Mouse (Mus musculus) cerebellum, adult 11 months (tissue): Measurements from ENCODE around the gene Lipc.
A peak's percentile ranks its signal among the peaks of the same experiment; 100 is the strongest.
"Not testable (repeated sequence)": the region's sequence is repeated elsewhere in the genome, so short reads cannot be mapped to it uniquely, and the experiment has no call there.

Experiments
- DNase-seq: peaks from one replicate; pipeline ENCODE4 v3.0.0; 2022

Lipc gene

DNA sequence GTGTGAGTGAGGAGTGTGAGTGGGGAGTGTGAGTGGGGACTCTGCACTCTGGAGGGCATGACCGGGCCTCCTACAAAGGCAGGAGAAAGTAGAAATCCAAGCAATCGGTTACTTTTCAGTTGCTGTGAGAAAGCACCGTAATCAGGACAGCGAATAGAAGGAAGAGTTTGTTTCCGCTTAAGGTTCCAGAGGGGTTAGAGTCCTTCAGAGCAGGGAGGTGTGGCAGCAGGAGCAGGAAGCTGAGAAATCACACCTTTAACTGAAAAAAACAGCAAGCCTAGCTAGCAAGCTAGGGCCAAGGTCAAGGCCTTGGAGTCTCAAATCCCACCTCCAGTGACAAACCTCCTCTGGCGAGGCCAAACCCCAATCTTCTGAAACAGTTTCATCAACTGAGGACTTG lies 97.1 kb downstream of the Lipc start:
- DNase-seq = no peak

GRCm38 (mm10) chr9:70853081-70853480 lies 98.9 kb downstream of the Lipc start:
- DNase-seq = not testable (repeated sequence)

GRCm38 (mm10) chr9:70851533-70851932 lies 100.5 kb downstream of the Lipc start:
- no peak for DNase-seq

DNA sequence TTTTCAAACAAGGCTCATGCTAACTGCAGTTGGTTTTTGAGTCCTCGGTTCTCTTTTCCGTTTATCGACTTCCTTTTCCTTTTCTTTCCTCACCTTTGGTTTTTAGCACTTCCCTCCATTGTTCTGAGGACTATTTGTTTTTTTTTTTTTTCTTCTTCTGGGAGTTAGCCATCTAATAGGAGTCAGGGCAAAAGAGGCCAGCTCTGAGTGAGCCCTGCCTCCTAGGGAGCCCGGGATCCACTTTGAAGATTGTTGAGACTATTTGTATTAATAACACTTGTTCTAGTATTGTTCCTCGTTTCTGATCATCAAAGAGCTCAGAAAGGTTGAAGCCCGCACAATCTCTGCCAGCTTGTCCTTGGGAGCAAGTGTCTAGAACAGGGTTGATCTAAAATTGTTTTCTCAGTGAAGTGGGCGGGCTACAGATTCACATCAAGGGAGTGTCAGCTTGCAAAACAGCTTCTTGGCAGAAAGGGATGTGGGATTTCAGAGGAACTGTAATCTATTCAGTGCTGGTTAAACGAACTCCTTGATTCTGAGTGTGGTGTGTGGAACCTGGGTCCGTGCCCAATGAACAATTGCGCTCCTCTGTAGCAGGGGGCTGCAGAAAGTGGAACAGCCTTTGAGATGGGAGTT lies 103.8 kb downstream of the Lipc start:
- no peak for DNase-seq

GRCm38 (mm10) chr9:70847627-70848051 lies 104.4 kb downstream of the Lipc start:
- no peak for DNase-seq

GRCm38 (mm10) chr9:70843270-70843669 lies 108.8 kb downstream of the Lipc start:
- DNase-seq = no peak

- DNase-seq = no peak
Measured at GRCm38 (mm10) chr9:70842300-70842941, 109.6 kb downstream of the Lipc start.

DNA sequence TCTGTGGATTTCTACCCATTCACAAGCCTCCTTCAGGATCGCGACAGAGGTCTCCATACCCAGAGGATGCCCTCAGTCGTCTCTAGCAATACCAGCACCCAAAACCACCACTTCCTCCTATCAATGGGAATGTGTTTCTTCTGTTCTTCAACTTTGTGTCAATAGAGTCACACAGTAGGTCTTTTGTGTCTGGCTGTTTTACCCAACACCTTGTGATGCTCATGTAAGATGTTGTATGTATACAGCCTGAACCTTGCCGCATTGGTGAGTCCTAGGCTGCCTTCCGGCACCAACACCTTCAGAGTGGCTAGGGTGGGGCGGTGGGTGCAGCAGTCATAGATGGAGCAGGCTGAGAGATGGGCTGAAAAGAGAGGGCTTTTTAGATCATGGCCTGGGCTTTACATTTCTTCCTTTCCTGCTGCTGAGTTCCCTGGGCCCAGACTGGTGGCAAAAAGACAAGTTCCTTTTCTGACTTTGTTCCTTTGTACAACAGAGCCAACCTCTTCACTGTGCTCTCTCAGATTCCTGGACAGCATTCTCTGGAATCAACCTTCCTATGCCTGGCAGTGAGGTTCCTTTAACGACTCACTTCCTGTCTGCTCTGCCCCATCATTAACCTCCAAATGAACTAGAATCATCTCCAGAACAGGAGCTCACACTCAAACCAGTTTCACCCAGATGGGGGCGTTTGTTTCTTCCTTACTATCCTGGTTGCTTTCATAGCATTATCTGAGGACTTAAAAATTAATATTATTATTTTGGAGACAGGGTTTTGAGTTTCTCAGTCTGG lies 110.4 kb downstream of the Lipc start:
- DNase-seq = no peak

DNA sequence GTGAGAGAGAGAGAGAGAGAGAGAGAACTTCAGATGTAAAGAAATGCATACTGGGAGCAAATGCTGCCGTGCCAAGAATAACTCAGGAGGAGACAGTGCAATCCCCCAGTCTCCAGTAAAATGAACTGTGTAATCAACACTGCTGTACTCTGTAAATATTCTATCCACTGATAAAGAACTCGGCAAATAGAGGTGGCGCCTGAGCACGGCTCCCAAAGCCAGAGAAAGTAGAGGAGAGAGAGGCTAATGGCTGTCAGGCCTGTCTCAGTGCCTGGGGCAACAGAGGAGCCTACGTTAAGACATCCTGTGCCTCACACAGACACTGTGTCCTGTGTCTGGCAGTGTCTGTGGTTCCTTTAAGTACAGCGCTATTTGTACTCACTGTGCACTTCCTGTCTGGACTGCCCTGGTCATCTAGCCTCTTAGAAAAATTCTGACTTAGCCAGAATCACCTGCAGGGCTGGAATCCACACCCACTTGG lies 111.1 kb downstream of the Lipc start:
- DNase-seq = no peak

DNA sequence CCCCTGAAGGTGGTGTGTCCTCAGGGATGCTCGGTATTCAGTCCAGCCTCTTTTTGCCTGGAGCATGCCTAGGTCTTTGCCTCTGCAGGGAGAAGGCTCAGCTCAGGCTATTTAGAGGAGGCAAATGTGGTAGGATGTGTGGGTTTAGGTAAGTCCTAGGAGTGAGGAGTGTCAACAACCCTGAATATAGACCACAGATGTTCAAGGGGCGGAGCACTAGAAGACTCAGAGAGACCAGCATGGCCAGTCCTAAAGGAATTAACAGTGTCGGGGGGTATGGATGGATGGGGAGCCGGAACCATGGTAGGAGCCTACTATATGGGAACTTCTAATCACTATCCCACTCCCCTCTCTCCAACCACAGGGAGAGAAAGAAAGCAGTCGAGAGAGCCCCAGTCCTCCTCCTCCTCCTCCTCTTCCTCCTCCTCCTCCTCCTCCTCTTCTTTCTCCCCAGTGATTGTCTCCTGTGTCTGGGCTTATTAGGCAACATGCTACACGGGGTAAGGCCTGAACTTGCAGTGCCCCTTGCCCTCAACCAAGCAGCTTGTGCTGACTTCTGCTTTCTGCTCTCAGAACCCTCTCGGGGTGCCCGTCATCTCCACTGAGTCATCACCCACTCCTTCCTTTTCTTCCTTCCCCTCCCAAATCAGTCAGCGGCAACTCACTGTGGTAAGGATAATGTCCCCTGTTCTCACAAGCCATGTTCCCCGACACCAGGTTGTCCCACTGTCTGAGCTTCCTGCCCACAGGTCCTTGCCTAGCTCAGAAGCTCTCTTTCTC lies 113.7 kb downstream of the Lipc start:
- DNase-seq = no peak

DNA sequence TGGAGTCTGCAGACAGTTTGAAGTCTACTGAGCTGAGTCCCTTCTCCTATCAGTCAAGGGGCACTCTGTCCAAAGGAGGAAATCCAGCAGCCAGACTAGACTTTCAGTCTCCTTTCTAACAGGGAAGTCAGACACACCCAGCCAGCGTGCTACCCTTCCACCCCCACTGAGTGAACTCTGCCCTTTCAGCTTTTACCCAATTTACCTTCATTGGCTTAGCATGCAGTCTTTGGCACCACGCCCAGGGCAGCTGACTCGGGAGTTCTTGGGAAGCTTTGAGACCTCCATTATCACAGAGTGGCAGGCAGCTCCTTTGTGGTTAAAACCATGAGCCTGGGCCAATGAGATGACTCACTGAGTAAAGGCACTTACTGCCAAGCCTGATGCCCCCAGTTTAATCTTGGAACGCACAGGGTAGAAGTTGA lies 117.3 kb downstream of the Lipc start:
- DNase-seq = peak; percentile 9

DNA sequence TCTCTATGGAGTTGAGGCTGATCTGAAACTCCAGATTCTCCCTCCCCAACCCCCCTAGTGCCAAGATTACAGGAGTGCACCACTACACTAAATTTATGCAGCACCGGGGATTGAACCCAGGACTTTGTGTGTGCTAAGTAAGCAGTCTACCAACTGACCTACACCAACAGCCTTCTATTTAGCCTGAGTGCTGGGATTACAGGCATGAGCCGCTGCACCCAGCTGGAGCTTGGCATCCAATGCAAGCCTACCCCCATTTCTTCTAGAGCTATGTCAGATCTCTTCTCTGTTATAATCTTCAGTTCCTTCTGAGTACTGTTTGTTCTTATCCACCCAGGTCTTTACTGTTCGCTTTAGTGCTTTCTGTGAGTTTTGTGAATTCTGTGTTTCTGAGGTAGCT lies 117.8 kb downstream of the Lipc start:
- no peak for DNase-seq

GRCm38 (mm10) chr9:70833111-70833908 lies 118.7 kb downstream of the Lipc start:
- no peak for DNase-seq

GRCm38 (mm10) chr9:70832231-70832630 lies 119.8 kb downstream of the Lipc start:
- DNase-seq = no peak

DNA sequence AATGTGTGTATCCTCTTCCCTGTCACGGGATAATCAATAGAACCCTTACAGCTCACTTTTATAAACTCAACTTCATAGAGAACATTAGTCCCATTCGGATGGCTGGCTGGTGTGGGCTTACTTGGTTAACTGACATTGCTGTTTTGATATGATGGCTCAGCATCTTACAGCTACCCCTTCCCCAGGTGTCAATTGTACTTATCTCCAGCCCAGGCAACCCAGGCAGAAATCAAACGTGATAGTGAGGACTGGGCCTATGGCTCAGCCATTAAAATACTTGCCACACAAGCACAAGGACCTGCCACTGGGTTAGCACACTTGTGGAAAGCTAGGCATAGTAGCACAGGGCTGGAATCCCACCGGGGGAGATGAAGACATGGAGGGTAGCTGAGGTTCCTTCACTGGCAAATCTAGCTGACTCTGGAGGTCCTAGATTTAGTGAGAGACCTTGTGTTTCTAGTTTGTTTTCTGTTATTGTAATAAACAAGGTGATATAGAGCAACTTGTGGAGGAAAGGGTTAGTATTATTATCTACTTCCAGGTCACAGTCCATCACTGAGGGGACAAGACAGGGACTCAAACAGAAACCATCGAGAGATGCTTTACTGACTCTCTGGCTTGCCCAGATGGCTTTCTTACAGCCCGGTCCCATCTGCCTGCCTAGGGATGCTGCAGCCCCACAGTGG lies 121.0 kb downstream of the Lipc start:
- no peak for DNase-seq

DNA sequence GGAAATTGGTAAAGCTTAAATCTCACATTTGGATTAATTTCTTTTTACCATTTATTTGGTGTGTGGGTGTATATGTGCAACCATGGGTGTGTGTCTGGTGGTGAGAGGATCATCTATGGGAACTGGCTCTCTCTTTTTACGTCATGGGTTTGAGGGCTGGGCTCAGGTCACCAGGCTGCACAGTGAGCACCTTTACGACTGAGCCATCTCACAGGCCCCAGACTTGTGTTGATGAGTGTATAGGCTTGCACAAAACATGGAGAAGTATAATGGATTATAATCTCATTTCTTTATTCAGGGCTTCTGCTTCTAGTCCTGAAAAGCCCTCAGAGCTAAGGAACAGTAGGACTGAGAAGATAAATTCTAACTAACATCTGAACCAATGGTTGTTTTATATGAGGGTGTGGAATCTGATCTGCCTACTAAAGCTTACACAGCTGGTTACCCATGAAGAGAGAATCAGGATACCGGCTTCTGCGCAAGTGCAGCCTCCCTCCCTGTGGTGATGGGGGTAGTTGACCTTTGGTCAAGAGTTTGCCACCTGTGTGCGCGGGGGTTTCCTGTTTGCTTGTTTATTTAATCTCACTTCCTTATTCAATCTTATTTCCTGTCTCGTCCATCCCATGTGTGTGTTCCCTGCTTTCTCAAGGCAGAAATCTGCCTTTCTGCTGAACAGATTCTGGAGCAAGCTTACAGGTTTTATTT lies 122.1 kb downstream of the Lipc start:
- DNase-seq = no peak

GRCm38 (mm10) chr9:70827911-70828310 lies 124.1 kb downstream of the Lipc start:
- DNase-seq = no peak

- no peak for DNase-seq
Measured at GRCm38 (mm10) chr9:70824103-70824502, 127.9 kb downstream of the Lipc start.

- no peak for DNase-seq
Measured at GRCm38 (mm10) chr9:70818739-70819138, 133.3 kb downstream of the Lipc start.

- DNase-seq = no peak
Measured at GRCm38 (mm10) chr9:70817396-70817795, 134.6 kb downstream of the Lipc start.
